Mouse (Mus musculus) embryo, embryonic 10 days (tissue): ENCODE results near the gene Zbtb20.

Source experiments
- DNase-seq: peaks from one replicate; pipeline ENCODE4 v3.0.0-alpha.2; 2015; ENCODE audit warnings: low spot score

Gene Zbtb20

DNA sequence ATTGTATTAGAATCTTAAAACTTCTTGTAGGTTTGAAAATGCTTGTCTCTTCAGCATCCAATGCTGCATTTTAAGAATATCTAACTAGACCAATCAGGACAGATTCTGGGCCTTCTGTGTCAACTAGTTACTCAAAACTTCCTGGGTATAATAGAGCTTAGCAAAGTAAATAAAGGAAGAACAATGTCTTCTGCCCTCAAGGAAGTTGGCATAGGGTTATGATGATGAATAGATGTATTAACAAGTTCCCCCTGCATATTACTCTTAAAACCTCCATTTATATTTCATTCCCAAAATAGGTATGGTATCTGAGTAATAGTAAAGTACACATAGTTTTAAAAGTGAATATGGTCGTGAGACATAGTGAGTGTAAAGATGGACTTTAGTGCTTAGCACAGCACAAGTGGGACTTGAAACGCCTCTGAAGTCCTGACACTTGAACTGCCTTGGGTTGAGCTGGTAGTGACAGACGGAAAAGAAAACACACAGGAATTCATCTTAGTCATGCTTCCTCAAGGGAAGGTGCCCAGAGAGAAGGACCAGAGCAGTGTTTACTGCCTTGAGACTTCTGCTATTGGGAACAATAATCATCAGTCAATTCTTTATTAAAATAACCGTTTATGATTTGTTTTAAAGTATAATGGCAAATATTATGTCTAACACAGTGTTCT lies 341.8 kb downstream of the Zbtb20 start:
- DNase-seq = peak; percentile 17

DNA sequence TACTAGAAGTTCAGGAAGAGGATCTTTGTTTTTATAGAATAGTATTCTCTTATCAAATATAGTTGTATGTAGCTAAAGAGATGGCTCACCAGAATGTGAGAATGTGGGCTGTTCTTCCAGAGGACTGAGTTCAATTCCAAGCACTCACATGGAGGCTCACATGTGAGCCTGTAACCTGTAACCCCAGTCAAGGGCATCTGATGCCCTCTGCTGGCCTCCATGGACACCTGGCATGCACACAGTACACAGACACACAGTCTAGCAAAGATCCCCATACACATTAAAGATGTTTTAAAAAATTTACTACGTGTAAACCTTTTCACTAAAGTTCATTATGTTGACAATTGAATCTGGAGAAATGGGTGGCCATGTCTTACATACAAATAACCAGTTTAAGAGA lies 343.7 kb downstream of the Zbtb20 start:
- DNase-seq = no peak

DNA sequence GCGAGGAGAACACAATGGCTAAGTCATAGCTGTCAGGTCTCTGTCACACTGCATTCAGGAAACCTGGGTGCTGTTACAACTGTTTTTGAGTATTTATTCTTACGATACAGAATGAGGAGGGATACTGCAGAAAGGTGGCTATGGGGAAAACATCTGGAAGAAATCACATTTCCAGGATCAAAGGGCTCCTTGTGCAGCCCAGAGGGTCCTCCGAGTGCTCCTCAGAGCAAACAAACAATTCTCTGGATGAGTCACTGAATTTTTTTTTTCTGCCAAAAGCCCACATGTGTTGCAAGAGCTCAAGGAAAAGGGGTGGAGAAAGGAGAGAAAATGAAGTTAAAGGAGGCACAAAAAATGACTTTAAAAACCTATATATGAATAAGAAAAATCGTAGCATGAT lies 345.6 kb downstream of the Zbtb20 start:
- peak; percentile 40 for DNase-seq

DNA sequence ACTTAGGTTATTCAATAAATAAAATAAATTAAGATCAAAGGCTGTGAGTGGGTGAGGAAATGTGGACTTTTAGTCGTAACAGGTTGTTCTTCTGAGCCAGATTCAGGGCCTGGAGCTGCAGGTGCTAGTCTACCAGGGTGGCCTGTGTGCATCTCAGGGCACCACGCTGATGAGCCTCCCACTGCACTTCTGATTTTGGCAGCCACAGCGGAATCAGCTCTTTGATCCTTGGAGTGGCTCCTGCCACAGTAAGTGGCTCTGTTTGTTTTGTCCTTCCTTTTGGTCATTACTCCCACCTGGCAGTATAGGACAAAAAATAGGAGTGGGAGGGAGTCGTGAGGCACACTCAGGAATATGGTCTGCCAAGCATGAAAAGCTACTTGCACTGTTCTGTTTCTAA lies 354.6 kb downstream of the Zbtb20 start:
- no peak for DNase-seq

DNA sequence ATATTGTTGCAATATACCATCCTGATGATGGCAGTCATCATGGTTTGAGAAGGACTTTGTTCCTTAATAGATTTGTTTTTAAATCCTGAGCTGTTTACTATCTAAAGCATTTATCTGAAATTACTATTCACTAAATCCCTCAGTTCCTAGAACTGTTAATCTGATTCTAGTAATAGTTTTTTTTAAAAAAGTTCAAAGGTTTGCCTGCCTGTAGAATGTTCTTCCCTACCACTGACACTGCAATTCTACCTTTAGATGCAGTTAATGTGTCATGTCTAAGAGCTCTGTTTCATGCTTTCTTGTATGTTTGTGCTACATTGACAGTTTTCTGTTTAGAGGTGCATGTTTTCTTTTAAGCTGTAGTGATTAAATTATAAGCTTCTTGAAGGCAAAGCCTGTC lies 358.6 kb downstream of the Zbtb20 start:
- DNase-seq = no peak

DNA sequence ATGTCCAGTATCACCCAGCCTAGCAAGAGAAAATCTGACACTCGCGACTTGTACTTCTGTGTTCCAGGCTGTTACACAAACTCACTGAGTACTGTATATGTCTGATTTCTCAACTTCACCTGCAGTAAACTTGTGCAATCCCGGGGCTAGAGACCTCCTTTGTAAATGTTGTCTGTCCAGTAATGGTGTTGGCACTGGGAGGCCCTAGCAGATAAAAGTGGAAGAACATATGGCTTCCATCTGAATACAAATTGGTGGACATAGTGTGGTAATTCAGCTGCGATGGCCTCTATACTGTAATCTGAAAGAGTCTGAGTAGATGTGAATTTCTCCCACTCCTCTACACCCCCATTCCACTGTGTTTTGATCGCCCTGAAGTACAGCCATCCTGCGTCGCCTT lies 359.6 kb downstream of the Zbtb20 start:
- DNase-seq = no peak

DNA sequence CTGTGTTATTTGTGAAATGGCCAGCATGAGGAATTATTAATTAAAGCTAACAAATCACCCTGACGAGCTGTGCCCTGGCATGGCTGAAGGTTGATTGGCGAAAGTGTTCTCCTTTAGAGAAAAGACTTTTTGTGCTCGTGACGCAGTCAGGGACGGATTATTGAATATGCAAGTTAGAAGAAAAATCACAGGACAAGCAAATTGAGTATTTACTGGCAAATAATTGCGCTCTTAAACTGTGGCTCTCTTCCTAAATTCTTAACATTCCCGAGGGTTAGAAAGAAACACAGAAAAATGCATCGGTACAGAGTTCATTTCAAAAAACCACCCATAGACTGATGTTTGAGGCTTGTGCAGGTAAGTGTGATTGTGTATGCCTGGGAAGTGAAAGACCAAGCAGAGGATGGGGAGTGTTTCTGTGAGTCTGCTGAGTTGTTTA lies 360.1 kb downstream of the Zbtb20 start:
- DNase-seq = no peak

DNA sequence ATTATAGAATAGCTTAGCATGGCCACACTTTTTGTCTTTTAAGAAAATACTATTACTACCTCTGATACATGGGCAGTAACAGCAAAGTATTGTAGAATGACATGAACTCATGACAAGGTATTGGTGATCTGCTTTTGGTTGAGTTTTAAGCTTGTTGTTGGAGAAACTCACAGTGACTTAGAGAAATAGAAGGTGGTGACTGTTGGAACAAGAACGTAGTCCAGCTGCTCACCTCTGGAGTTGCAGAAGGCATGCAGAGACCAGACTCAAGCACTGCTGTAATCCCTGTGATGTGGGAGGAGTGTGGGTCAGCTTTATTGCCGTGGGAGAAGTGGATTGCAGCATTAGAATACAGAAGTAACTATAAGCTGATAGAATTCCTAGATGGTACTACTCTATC lies 361.9 kb downstream of the Zbtb20 start:
- no peak for DNase-seq

DNA sequence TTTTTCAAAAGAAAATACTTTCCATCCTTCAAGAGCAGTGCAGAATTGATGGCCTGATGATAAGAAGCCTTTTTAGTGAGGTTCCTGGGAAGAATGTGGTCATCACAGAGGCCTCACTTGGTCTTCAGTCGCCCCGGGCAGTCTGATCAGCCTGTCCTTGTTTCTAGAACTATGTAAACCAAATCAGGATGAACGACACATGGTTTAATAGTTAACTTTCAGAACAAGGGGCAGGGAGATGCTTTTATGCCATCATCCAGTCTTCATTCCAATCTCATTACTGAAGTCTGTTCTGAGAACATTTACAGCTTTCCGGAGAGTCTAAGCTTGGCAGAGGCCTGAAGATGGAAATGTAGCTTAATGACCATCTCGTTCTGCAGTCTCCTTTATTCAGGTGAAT lies 371.3 kb downstream of the Zbtb20 start:
- DNase-seq = no peak

DNA sequence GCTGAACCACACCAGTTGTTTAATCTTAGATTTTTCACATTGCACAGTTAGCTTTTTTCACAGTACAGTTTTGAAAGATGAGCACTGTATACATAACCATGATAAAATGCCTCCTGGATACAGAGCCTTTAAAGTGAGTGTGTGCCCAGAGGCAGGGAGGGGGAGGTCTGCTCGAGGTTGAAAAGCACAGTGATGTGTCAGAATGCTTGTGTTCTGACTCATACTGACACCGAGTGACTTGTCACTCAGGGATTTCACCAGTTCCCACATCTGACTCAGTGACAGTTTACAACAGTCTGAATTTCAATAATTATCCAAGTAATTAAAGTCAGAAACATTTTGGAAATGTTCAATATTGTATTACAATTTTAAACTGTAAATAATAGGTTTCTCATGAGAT lies 377.4 kb downstream of the Zbtb20 start:
- no peak for DNase-seq

DNA sequence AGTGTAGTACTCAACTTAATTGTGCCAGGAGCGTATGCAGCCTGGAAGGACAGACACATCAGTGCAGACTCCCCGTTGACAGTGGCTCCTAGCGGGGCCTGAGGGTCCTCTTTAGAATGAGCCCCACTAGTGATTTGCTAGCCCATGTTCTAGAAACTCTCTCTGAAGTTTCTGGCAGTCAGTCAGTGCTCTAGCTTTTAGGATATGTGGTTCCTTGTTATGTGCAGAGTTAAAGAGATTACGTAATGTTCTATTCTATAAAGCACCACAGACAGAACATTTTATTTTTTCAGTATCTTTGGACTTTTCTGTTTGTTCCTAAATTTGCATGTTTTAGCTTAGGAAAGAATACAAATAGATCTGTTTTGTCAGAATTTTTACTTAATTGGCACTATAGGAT lies 378.1 kb downstream of the Zbtb20 start:
- DNase-seq = no peak

DNA sequence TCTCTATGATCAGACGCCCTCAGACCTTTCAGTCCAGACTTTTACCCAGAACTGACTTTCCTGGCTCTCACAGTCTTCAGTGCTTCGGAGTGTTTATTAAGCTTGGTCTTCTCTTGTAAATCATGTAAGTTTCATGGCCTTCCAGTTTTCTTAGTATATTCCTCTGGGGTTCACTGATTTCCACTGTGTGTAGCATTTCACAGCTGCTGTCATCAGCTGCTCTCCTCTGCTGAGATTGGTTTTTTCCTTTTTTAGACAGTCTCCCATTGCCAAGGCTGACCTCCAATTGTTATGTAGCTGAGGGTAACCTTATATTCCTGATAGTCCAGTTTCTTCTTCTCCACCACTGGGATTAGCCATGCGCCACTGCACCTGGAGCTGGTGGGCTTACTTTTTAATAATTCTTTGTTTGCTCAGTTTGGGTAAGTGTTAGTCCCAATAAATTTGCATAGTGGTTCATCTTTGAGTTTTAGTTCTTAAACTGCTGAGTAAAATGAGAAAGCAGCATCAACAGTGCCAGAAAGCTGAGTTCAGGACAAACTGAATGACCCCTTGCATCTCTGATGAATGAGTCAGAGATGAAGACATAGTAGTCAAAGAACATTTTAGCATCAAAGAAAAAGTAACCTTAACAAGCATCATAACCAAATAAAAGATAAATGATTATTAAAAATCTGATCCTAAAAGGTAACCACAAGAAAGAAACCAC lies 380.7 kb downstream of the Zbtb20 start:
- DNase-seq = no peak

DNA sequence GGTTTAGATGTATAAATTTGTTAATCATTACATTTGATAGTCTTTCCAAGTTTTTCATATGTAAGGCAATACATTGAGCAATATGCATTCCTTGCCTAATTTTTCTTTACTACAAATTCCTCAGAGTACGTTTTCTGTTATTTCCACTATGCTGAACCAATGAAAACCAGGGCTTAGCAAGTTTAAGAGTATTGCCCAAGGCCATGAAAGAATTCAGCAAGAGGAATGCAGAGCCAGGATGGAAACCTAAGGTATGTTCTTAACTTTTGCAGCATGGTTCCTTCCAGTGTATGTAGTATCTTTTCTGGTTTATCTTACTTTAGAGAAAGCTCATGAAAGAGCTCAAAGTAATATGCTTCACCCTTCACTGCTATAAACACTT lies 381.2 kb downstream of the Zbtb20 start:
- DNase-seq = no peak

DNA sequence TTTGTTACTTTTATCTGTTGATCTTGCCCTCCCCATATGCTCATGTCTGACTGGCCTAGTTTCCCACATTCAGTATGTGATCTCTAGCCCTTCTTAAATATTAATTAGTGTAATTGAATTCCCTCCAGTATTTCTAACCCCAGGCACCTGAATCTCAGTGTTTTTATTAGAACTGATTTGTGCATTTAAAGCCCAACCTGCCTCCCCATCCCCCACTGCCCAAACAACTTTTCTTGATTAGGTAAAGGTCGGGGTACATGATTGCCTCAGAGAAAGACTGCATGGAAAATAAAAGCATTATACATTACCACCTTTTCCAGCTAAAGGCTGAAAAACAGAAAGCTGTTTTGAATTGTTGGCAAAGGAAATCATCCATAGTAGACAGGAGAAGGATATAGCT lies 383.8 kb downstream of the Zbtb20 start:
- no peak for DNase-seq

DNA sequence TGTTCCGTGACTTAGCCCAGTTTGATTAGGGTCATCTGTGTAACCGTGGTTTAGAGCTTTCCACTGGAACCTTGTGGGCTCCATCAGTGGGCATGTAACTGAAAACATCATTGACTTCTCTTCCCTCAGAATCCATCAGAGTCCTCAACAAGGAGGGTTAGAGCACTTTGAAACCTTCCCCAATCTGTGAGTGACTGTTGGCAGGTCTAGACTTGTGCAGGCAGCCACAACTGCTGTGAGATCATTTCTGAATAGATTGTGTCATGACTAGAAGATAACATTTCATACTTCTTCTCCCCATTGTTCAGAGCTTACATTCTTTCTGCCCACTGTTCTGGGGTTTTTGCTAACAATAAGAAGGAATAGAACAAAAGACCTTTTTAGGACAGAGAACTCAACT lies 385.2 kb downstream of the Zbtb20 start:
- DNase-seq = no peak

DNA sequence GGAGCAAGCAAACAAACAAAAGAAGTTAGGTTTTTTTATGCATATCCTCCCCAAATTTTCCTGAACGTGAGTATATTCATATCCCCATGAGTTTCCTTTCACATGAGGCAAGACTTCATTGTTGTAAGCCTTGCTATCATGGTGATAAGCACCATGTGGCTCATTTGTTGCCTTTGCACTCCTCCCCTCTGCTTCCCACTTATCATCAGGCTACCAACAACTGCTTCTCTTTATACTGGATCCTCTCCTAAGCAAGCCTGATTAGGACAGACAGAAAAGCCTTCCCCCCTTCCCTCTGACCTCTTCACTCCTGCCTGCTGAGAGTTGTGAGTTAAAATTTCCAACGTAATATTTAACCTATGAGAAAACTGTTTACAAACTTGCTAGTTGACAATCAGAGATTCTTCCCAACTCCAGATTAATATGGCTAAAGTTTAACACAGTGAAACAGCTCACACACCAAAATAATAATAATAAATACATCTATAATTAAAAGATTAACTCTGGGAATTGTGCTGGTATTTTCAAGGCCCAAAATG lies 398.4 kb downstream of the Zbtb20 start:
- DNase-seq = no peak

DNA sequence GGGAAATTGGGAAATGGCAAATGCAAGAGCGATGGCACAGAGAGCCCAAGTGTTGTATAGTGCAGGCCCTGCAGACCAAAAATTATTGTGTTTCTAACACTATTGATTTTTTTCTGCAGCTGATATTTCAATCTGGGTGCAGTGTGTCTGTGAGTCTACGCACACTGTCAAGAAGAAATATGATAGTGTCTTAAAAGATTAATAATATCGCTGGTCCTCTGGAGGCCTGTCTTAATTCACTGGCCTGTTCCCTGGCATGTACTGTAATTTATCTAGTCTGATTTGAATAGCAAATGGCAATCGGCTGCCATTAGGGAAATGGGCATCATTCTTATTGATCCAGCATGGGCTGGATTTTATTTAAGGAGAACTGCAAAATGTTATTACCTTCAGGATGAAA lies 401.1 kb downstream of the Zbtb20 start:
- no peak for DNase-seq

DNA sequence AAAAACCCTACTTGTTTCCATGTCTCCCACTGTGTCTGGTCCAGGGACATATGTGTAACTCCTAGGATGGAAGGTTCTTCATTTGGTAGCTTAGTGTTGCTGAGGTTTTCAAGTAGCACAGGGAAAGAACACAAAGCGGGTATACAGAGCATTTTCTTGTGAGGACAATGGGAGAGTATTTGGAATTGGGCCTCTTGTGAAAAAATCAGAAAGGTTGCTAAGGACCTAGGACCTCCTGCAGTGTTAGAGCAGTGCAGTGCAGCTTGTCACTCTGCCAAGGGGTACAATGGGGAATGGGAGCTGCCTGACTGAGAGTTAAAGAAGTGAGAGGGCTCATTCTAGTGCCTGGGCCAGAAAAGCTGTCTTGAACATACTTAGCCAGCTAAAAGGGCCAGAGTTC lies 410.6 kb downstream of the Zbtb20 start:
- peak; percentile 32 for DNase-seq

DNA sequence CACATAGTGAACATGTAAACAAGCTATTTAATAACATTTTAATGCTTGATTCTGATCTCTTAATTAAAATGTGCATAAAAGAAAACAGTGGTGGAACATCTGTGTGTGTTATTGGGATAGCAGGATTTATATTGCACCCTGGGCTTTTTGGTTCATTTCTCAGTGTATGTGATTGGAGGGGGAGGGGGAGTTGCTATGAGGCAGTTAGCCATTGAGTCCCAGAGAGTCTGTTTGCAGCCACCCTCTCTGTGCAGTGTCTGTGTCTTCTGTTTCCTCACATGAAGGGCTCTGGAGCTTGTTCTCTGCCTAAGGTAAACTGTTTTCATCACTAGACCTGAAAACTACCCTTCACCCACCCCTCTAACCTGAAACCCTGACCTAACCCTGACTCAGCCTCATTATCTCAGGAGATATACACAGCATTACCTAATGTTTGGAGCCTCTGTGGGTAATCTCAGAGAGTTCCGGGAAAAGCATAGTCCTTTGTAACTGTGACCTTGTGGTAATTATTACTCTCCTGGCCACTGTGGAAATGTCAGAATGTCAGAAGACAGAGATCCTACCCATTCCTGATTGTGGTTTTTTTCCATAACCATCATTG lies 411.2 kb downstream of the Zbtb20 start:
- DNase-seq = no peak

DNA sequence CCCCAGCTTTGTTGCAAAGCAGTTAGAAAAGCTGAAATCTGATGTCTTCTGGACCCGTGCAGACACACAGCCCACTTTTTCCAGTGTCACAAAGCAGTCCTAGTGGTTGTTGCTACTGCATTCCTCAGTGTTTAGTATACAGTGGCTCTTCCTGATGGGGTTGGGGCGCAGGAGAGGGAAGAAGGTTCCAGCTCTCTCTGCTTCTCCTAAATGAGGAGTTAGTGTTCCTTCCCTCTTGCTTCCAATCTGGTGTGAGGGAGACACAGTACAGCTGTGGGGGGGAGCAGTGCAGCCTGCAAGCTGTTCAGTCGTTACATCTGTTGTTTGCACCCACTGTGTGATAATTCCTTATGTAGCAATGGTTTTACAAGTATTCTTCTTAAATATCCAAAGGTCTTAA lies 415.7 kb downstream of the Zbtb20 start:
- DNase-seq = no peak

DNA sequence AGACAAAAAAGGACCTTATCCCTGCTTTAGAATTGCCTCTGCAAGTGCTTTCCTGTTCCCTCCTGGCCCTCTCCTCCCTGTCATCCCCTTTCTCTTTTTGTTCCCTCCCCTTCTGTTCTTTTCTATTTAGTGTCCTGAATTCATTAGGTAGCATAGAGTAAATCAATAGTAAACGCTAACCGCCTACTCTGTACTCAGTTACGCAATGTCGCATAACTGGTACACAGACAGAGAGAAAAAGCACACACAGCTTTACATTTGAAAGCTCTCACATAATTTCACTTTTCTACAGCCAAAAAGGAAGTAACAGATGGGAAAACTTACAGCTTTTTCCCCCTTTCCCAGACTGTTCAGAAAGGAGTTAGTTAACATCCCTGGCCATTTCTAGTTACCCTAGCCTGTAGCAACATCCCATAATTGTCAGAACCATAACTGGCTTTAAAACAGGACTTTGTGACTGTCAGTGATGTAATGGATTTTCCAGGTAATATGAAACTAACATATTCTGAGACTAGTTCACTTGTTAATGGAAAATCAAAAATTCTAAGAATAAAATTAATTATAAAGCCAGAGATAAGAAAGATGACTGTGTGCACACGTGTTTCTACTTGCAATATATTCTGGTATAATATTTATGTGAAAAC lies 422.4 kb downstream of the Zbtb20 start:
- no peak for DNase-seq

DNA sequence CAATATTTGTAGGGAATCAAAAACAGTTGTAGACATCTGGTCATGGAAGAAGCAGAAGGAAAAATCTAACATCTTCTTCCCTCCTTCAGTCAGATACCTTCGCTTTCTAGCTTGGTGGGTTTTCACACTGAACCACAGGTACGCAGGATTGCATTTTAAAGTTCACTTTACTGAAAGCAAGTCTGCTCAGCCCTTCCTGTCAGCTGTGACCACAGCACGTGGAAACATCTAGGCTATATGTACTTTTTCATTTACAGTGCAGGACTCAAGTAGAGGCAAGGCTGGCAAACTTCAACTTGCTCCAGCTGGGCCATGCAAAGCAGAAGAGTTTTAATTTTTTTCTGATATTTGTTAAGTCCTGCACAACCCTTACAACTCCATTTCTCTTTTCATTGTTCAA lies 424.7 kb downstream of the Zbtb20 start:
- no peak for DNase-seq

DNA sequence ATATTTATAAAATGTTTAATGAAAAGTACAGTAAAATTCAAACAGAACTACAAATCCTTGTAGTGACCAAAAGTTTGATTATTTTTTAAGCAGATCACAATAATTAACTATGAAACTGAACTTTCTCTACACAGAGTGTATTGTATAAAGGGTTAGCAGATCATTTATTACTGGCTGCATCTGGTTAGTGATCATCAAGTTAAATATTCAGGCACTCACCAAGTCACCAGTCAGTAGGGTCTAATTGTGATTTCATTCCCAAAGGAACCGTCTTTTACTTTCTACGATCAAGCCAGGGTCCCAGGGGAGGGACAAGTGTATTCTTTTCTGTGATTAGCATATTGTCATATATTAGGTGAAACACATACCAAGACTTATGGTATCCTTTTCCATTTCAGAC lies 426.5 kb downstream of the Zbtb20 start:
- DNase-seq = no peak
